Mouse (Mus musculus): ENCODE results near the gene Rdh16f1. TPM values are rescaled to one million over a fixed set of nuclear protein-coding genes. Genes with fewer than 3 reads are reported as not detected.

Rdh16f1 gene
- polyA plus RNA-seq, 1 experiment from 2014 or later: not detected

DNA sequence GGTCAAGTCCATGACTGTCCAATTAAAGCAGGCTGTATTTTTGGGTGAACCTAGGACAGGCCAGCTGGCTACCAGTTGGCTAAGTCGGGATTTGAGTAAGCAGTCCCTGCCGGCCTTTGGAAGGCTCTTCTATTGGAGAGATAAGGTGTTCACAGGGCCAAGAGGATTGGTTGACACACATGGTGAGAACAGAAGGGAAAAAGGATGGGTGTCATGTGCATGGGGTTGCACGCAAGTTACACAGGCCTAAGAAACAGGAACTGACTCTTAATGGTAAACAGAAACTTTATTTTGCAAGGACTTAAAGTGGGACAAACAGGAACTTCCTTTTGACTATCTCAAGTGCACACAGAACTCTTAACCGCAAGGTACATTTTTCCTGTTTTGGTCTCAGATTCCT is 22.7 kb upstream of the Rdh16f1 start:
- Histone ChIP-seq H3K4me1 (peaks cover 30% of the 10 kb centered on the region), H3K4me3 (no peak overlapping the region), H3K36me3 (peaks cover 7% of the 10 kb centered on the region), H3K27ac (no peak overlapping the region), H3K9me3 (no peaks in the 10 kb centered on the region), H3K27me3 (ENCODE audit: insufficient read depth, poor library complexity, severe bottlenecking) (no peaks in the 10 kb centered on the region)
- no peak for DNase-seq (ENCODE audit: low spot score)
- WGBS: 50% methylated on average over 4 of the region's 4 CpGs

DNA sequence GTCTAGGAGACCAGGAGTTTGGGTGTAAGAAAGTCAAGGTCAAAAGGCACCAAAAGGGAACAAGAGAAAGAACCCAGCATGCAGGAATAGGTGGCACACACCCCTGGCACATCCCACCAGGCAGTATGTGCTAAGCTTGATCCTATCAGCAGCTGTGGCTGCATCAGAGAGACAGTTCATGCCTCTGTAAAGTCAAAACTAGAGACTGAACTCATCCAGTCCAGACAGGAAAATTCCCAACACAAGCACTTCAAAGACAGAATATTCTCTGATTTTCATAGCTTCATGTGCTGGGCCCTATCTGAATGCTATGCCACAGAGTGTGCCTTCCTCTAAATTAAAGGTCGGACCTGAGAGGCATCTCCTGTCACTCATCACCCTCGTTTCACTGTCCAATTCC is 22.0 kb upstream of the Rdh16f1 start:
- no peak overlapping the region for H3K27ac ChIP-seq
- DNase-seq (ENCODE audit: low spot score): no peak
- H3K36me3 ChIP-seq: peaks cover 13% of the 10 kb centered on the region
- H3K4me3 ChIP-seq: no peak overlapping the region
- no peaks in the 10 kb centered on the region for H3K9me3 ChIP-seq
- H3K27me3 ChIP-seq (ENCODE audit: insufficient read depth, poor library complexity, severe bottlenecking): no peaks in the 10 kb centered on the region
- H3K4me1 ChIP-seq: peaks cover 30% of the 10 kb centered on the region
- 14% methylated on average over 2 of the region's 2 CpGs for WGBS

GRCm38 (mm10) chr10:127738151-127738882 is 21.3 kb upstream of the Rdh16f1 start:
- Histone ChIP-seq H3K9me3 (no peaks in the 10 kb centered on the region), H3K36me3 (peaks cover 21% of the 10 kb centered on the region), H3K4me3 (peak overlapping the region; percentile 99; the same call in 1 of the 2 replicates), H3K27me3 (ENCODE audit: insufficient read depth, poor library complexity, severe bottlenecking) (no peaks in the 10 kb centered on the region), H3K27ac (peak overlapping the region; percentile 70; the same call in 1 of the 2 replicates), H3K4me1 (peaks cover 30% of the 10 kb centered on the region)
- DNase-seq (ENCODE audit: low spot score): no peak
- WGBS: 39% methylated on average over 13 of the region's 13 CpGs

DNA sequence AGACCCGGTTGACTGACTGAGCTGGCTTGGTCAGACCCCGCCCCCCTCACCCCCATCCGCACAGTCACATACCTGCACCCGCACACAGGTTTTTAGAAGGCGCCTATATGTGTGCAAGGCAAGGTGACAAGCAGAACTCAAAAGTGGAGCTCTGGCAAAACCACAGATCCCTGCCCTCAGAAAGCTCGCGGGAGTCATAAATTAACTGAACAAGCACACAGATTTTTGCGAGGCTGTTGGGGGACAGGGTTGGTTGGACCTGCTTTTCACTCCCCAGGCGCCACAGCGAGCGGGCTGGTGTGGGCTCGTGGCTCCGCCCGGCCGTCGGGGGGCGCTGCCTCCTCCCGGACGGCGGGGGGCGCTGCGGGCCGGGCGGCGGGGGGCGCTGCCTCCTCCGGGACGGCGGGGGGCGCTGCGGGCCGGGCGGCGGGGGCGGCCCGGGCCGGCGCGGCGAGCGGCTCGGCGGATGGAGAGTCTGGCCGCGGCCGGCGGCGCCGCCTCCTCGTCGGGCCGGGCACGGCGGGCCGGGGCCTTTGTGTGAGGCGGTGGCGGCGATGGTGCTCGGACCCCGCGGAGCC is 20.4 kb upstream of the Rdh16f1 start, which contains the start of gene Zbtb39:
Gene Zbtb39, plus strand, starts transcription at position 456 of the 578 bp plus-strand sequence.
- Histone ChIP-seq H3K27ac (peak within 1 kb of the TSS; percentile 96), H3K4me1 (peaks cover 25% of the 10 kb centered on the region), H3K27me3 (ENCODE audit: insufficient read depth, poor library complexity, severe bottlenecking) (no peaks in the 10 kb centered on the region), H3K4me3 (peak within 1 kb of the TSS; percentile 99), H3K9me3 (no peaks in the 10 kb centered on the region), H3K36me3 (peaks cover 29% of the 10 kb centered on the region)
- 3% methylated on average over 61 of the region's 61 CpGs for WGBS
- DNase-seq (ENCODE audit: low spot score): peak; percentile 89

DNA sequence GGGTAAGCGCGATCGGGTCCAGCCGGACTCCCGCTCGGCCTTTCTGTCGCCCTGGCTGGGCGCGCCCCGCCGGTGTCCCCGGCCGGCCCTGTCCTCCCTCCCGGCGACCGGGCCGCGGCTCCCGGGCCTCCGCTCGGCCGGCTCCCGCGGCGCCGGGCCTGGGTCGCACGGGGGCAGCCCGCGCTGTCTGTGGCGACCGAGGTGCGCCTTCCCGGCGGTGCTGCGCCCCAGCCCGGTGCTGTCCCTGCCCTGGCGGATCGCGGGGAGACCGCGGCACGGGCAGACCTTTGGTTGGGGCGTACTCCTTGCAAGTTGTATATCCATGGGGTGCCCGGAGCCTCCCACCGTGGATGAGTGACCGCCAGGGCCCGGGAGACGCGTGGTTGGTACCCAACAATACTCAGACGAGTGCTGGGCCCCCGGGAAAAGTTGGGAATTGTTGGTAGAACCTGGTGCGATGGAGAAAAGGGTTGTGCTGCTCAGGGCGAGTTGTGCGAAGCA is 19.9 kb upstream of the Rdh16f1 start:
- DNase-seq (ENCODE audit: low spot score): no peak
- WGBS: 0% methylated on average over 53 of the region's 55 CpGs
- Histone ChIP-seq H3K27ac (peak overlapping the region; percentile 96), H3K36me3 (peaks cover 35% of the 10 kb centered on the region), H3K27me3 (ENCODE audit: insufficient read depth, poor library complexity, severe bottlenecking) (no peaks in the 10 kb centered on the region), H3K4me1 (peaks cover 25% of the 10 kb centered on the region), H3K9me3 (no peaks in the 10 kb centered on the region), H3K4me3 (peak overlapping the region; percentile 99)

DNA sequence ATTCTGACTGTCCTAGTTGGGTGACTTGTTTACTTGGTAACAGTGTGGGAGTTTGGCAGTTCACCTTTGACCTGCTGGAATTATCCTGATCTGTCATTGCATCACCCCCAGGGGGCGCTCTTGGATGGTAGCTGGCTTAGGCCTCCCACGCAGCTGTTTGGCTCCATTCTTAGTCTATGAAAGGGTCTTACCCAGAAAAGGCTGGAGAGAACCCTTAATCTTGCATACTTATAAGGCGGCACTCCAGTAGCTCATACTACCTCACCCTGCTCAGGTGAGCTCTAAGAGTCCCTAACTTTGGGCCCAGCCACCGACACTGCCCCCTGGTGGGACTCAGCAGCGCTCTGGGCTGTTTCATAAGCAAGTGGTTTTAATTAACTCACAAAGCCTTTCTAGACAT is 14.9 kb upstream of the Rdh16f1 start:
- Histone ChIP-seq H3K4me1 (peaks cover 36% of the 10 kb centered on the region), H3K36me3 (peaks cover 73% of the 10 kb centered on the region), H3K27ac (no peak overlapping the region), H3K27me3 (ENCODE audit: insufficient read depth, poor library complexity, severe bottlenecking) (no peaks in the 10 kb centered on the region), H3K4me3 (no peak overlapping the region), H3K9me3 (no peaks in the 10 kb centered on the region)
- no peak for DNase-seq (ENCODE audit: low spot score)
- WGBS: 66% methylated on average over 5 of the region's 5 CpGs

- Histone ChIP-seq H3K36me3 (peaks cover 79% of the 10 kb centered on the region), H3K9me3 (no peaks in the 10 kb centered on the region), H3K27ac (no peak overlapping the region), H3K4me1 (peaks cover 33% of the 10 kb centered on the region), H3K27me3 (ENCODE audit: insufficient read depth, poor library complexity, severe bottlenecking) (no peaks in the 10 kb centered on the region), H3K4me3 (no peak overlapping the region)
- 72% methylated on average over 5 of the region's 5 CpGs for WGBS
- DNase-seq (ENCODE audit: low spot score): no peak
Observed at GRCm38 (mm10) chr10:127745886-127746285, 13.7 kb upstream of the Rdh16f1 start.

- peaks cover 31% of the 10 kb centered on the region for H3K4me1 ChIP-seq
- H3K9me3 ChIP-seq: no peaks in the 10 kb centered on the region
- peaks cover 68% of the 10 kb centered on the region for H3K36me3 ChIP-seq
- no peak for DNase-seq (ENCODE audit: low spot score)
- peak overlapping the region; percentile 56; the same call in 1 of the 2 replicates for H3K27ac ChIP-seq
- 0 out of 2 replicates have a peak overlapping the region, but pooled peaks have one; percentile 29 for H3K4me3 ChIP-seq
- WGBS: 87% methylated on average over 8 of the region's 8 CpGs
- H3K27me3 ChIP-seq (ENCODE audit: insufficient read depth, poor library complexity, severe bottlenecking): no peaks in the 10 kb centered on the region
Observed at GRCm38 (mm10) chr10:127747254-127747653, 12.3 kb upstream of the Rdh16f1 start.

DNA sequence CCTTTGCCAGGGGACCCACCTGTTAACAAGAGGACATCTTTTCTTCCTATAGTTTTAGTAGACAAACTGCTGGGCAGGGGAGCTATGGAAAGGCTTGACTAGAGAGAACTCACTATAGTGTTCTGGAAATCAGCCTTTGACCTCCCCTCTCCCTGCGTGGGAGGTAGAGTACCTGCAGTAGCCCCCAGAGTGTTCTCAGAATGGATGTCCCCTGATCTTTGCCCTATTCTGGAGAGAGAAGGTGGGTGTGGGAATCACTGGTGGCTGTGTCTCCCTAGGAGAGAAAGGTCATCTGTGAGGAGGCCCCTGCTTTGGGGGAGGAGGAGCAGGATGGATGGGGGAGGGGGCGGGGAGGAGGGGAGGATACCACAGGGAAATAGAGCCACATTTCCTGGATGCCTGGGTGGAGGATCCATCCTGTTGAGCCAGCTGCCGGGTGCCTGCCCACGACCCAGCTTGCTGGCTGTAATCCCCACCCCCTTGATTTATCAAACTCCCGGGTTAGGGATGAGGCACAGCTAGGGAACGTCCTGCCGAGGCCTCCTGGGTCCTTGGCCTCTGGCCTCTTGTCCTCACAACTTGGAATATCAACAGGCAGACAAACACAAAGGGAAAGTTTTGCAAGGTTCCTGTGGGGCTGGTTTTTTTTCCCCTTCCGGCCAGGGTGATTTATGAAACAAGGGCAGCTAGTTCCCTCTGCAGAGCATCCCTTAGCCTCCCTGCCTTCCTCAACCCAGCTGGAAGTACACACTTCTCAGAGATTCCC is 10.6 kb upstream of the Rdh16f1 start:
- 10% methylated on average over 8 of the region's 8 CpGs for WGBS
- Histone ChIP-seq H3K27ac (peak overlapping the region; percentile 72), H3K27me3 (ENCODE audit: insufficient read depth, poor library complexity, severe bottlenecking) (no peaks in the 10 kb centered on the region)

DNA sequence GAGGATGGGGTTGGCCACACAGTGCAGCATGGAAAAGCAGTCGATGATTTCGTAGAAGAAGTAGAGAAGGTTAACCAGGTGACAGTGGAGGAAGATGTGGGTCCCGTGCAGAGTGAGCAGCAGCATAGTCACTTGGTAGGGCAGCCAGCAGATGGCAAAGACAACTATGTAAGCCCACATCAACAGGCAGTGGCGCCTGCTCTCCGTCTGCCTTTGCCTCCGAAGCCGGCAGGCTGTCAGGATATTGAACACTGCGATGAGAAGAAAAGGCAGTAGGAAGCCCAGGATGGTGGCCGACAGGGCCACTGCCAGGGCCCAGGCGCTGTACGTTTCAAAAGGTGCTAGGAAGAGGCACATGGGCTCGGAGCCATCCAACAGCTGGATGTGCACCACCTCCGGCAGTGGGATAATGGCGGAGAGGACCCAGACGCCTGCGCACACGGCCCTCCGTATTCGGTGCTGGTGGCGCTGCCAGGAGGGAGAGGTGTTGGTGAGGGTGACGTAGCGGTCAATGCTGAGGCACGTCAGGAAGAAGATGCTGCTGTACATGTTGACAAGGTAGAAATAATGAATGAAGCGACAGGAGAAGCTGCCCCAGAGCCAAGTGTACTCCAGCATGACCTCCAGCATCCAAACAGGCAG is 9.3 kb upstream of the Rdh16f1 start:
- 44% methylated on average over 24 of the region's 24 CpGs for WGBS
- DNase-seq (ENCODE audit: low spot score): peak; percentile 71
- H3K27ac ChIP-seq: peak overlapping the region; percentile 72
- H3K36me3 ChIP-seq: peaks cover 40% of the 10 kb centered on the region
- peak overlapping the region; percentile 58 for H3K4me3 ChIP-seq
- no peaks in the 10 kb centered on the region for H3K27me3 ChIP-seq (ENCODE audit: insufficient read depth, poor library complexity, severe bottlenecking)
- peaks cover 34% of the 10 kb centered on the region for H3K4me1 ChIP-seq
- no peaks in the 10 kb centered on the region for H3K9me3 ChIP-seq

More for the DNA sequence above, 10.6 kb upstream of the Rdh16f1 start:
- H3K9me3 ChIP-seq: no peaks in the 10 kb centered on the region
- peaks cover 31% of the 10 kb centered on the region for H3K4me1 ChIP-seq
- H3K4me3 ChIP-seq: peak overlapping the region; percentile 58
- peaks cover 51% of the 10 kb centered on the region for H3K36me3 ChIP-seq
- no peak for DNase-seq (ENCODE audit: low spot score)

GRCm38 (mm10) chr10:127751548-127751947 is 8.0 kb upstream of the Rdh16f1 start, which contains the start of gene Gpr182:
Gene Gpr182 (minus strand): TSS chr10:127751732.
- H3K27me3 ChIP-seq (ENCODE audit: insufficient read depth, poor library complexity, severe bottlenecking): no peaks in the 10 kb centered on the region
- DNase-seq (ENCODE audit: low spot score): peak; percentile 82
- peak within 1 kb of the TSS; percentile 48; the same call in 1 of the 2 replicates for H3K27ac ChIP-seq
- peaks cover 35% of the 10 kb centered on the region for H3K4me1 ChIP-seq
- H3K36me3 ChIP-seq: peaks cover 28% of the 10 kb centered on the region
- no peaks in the 10 kb centered on the region for H3K9me3 ChIP-seq
- H3K4me3 ChIP-seq: peak within 1 kb of the TSS; percentile 58
- WGBS: 35% methylated on average over 8 of the region's 8 CpGs

DNA sequence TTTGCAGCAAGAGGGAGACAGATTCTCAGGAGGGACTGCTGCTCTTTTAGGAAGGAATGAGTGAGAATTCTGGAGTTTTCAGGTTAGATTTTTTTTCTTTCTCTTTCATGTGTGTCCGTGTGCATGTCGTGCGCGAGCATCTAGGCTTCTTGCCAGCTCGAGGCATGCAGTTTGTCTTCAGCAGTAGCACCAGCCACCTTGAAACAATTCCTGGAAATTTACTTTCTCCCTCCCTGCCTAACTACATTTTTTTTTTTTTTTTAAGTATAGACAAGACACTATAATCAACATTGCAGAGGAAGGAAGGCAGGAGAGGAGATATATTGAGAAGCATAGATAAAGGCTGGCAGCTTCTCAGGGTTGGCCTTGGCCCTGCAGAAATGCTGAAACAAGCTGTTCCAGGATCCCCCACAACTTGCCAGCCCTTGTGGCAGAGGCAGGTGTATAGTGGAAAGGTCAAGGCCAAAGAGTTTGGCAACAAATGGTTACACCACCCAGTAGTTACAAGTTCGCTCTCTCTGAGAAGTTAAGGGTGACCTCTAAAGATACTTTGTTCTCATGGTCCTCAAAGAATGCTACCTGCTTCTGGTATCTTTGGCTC is 4.9 kb upstream of the Rdh16f1 start:
- Histone ChIP-seq H3K36me3 (0 out of 2 replicates have a peak, but pooled peaks cover 6% of the 10 kb centered on the region), H3K4me1 (peaks cover 18% of the 10 kb centered on the region), H3K27me3 (ENCODE audit: insufficient read depth, poor library complexity, severe bottlenecking) (no peaks in the 10 kb centered on the region), H3K9me3 (no peaks in the 10 kb centered on the region), H3K27ac (0 out of 2 replicates have a peak overlapping the region, but pooled peaks have one; percentile 23), H3K4me3 (no peak overlapping the region)
- WGBS: 65% methylated on average over 6 of the region's 6 CpGs
- DNase-seq (ENCODE audit: low spot score): no peak

Measured in heart, embryonic 10.5 days (tissue).